Mouse (Mus musculus) right cerebral cortex, postnatal 14 days (tissue): ENCODE data around the gene Zfp850.
A peak's percentile ranks its signal among the peaks of the same experiment; 100 is the strongest.
"Not testable (repeated sequence)": the region's sequence is repeated elsewhere in the genome, so short reads cannot be mapped to it uniquely, and the experiment has no call there.

Experiments
- DNase-seq: peaks from one replicate; pipeline ENCODE4 v3.0.0; 2022

The Zfp850 gene

DNA sequence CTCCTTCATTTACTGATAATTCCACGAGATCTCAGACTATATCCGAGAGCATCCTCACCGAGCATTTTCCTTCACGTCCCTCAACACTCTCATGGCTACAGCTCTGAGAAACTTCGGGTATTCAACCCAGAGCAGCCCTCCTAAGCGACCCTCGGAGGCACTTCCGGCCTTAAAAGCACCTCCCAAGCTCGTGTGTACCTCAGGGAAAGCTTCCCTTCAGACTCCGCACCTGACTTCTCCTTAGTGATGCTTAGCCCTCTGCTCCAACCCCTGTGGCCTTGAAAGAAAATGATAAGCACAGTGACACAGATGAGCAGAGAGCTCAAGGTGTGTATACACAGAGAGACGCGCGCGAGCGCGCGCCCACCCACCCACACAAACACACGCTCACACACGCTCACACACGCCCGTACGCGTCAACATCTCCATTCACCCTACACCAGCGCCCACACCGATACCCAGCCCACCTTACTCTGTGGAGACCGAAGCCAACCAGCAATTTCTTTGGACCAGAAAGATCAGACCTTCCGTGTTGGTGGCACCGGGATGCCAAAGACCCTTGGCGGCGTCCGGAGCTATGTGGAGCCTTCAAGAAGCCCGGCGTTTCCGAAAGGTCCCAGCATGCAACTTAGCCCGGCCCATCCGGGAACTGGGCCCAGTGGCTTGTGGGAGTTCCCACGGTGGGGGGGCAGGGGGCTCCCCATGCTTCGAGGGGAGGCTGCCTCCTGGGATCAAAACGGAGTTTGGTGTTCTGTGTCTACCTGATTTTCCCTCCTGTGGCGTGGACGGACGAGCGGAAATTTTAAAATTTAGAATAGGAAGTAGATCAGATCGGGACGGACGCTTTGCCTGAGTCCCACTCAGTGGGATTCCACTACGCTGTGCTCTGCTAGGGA lies at the start of gene Zfp850:
TSS of gene Zfp850 (minus strand) at position 567 of the 896 bp plus-strand sequence.
- peak; percentile 79 for DNase-seq

- no peak for DNase-seq
These were observed 46.1 kb upstream of the Zfp850 start for GRCm38 (mm10) chr7:28059972-28060371.

DNA sequence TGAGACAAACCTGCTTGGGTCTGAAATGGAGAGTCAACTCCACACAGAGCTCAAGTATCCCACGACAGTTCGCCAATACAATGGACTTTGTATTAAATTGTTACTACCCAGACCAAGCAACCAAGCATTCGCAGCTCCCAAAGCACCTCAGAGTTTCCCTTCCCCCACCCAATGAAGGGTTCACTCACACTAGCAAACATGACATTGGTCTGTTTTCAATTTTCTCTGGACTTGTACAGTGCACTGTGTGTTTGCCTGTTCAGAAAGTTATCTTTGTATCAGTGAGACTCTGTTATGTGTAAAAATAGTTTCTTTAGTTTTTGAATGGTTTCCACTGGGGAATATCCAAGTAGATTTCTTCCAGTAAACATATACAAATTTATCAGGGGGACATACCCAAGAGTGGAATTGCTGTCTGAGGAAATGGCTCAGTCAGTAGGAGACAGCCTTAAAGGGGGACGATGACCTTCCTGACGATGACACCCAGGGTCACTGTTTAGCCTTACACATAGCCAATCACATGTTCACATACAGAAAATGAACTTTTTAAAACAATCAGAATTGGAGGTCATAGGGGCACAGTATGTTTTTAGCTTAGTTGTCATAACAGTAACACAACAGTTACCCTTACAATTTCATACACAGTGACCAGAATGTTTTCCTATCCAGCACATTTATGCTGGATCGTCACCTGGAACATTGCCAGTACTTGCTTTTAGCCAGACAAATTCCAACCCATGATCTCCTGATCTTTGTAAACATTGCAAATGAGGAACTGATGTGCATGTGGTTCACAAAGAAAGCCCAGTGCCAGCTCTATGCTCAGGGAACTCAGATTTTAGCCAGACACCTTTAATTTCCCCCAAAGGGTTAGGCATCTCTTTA lies 39.4 kb upstream of the Zfp850 start:
- no peak for DNase-seq

DNA sequence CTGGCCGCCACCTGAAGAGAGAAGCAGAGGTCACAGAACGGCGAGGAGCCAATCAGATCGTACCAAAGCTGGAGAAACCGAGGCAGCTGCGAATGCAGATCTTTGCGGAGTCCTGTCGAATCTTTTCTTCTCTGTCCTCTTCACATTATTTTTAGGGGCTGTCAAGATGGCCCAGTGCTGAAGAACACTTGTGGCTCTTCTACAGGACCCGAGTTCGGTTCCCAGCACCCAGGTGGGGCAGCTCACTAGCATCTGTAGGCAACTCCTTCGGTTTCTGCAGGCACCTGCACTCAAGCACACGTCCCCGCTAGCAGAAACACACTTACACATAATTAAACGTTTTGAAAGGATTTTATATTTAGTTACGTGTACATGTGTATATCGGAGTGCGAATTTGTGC lies 36.7 kb upstream of the Zfp850 start:
- no peak for DNase-seq

DNA sequence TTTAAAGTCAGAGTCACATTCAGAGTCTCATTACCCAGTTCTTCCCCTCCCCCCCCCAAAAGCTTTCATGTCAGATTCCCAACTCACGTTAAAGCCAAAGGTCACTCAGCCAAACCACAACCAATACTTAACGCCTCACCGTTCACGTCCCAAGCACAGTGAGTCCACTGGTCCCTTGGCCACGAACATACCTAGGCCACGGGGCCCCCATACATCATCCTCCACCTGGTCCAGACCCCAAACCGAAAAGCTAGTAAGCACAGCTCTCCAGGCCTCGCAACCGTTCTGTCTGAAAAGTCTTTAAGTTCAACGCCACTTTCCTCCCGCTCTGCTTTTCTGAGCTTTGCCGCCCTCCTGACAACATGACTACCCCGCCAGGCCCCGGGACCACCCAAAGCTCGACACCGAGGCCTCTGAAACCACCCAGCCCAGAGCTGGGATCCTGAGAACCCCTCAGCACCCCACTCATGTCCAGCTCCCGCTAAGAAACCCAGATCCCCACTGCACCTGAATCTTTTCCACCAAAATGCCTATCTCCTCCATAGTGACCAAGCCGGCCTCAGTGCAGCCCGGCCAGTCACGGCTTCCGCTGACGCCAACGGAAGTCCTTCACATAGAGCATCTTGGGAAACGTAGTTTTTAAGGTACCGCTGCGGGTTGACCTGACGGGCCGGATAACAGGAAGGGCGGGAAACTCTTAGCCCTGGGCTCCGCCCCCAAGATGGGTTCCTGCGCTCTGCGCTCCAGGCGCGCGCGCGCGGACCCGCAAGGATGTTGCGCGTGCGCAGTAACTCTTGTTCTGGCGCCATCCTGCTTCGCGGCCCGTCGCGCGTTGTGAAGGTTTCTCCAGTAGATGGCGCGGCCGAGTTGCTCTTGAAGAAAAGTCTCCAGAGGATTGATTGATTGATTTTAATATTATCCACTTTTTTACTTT lies 35.8 kb upstream of the Zfp850 start, which contains the start of gene Psmc4:
TSS of gene Psmc4 (minus strand) at position 626 of the 934 bp plus-strand sequence.
- DNase-seq = peak; percentile 97

- no peak for DNase-seq
These were observed 30.6 kb upstream of the Zfp850 start for GRCm38 (mm10) chr7:28044524-28044923.

- no peak for DNase-seq
These were observed 513 bp upstream of the Zfp850 start for GRCm38 (mm10) chr7:28014445-28014810.

DNA sequence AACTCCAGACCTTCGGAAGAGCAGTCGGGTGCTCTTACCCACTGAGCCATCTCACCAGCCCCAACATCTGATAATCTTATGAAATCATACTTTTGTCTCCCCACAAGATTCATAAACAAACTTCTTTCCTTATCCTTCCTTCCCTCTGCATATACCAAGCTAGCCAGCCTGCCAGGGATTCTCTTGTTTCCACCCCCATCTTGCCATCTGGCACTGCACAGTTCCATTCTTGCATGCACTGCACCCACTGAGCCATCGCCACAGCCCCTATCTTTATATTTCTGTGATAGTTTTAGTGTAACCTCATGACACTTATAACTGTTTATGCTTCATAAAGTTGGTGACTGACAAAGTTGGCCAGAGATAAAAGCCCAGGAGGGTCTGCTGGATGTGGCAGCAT lies 3.6 kb downstream of the Zfp850 start:
- DNase-seq = peak; percentile 5

DNA sequence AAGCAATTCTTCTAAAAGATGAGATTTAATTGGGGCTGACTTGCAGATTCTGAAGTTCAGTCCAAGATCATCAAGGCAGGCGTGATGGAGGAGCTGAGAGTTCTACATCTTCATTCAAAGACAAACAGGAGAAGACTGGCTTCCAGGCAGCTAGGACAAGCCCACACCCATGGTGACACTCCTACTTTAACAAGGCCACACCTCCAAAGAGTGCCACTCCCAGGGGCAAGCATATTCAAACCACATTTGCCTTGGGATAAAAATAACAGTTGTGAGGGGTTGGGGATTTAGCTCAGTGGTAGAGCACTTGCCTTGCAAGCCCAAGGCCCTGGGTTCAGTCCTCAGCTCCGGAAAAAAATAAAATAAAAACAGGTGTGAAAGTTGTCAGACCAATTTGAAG lies 31.7 kb downstream of the Zfp850 start:
- DNase-seq = no peak

- peak; percentile 69 for DNase-seq
These were observed 35.0 kb downstream of the Zfp850 start, which contains the start of gene Zfp780b for GRCm38 (mm10) chr7:27978683-27979528. Gene Zfp780b, minus strand, starts transcription at chr7:27979171.

GRCm38 (mm10) chr7:27949451-27949850 lies 64.5 kb downstream of the Zfp850 start:
- not testable (repeated sequence) for DNase-seq

GRCm38 (mm10) chr7:27941869-27942268 lies 72.0 kb downstream of the Zfp850 start:
- DNase-seq = peak; percentile 10
